Mouse (Mus musculus): ENCODE measurements at regions not wholly inside any gene's neighbourhood (a gene's known extent, or its start where the extent isn't known, plus 50 kb on each side); places are given as distances from the start of the nearest gene placed in this dataset.

GRCm38 (mm10) chr8:46397777-46398176 lies 73.1 kb upstream of the Acsl1 start:
- Histone ChIP-seq H3K4me1 (ENCODE audit: control insufficient read depth in 1 of 2, insufficient read depth in 2 of 2, low read length in 2 of 2) (no peaks in the 10 kb centered on the region), H3K27ac (ENCODE audit: control insufficient read depth, low read depth, low read length) (no peak overlapping the region), H3K36me3 (ENCODE audit: control insufficient read depth in 1 of 2, insufficient read depth in 2 of 2, low read length in 2 of 2) (no peaks in the 10 kb centered on the region), H3K27me3 (ENCODE audit: control insufficient read depth in 1 of 2, insufficient read depth in 2 of 2, low read length in 2 of 2) (no peaks in the 10 kb centered on the region; a peak in 1 of 4 replicates), H3K9me3 (replicated peaks; ENCODE audit: insufficient read depth, low read length) (no peaks in the 10 kb centered on the region), H3K79me2 (ENCODE audit: control insufficient read depth, insufficient read depth, low read length, poor library complexity) (no peaks in the 10 kb centered on the region), H3K4me3 (ENCODE audit: control insufficient read depth in 1 of 2, insufficient read depth in 1 of 2, low read depth in 2 of 2, low read length in 2 of 2) (no peak overlapping the region), H3K9ac (ENCODE audit: control insufficient read depth, low read depth, low read length, poor library complexity, severe bottlenecking) (no peak overlapping the region)
- DNase-seq (ENCODE audit: low read depth, low spot score), result no peak
- TF ChIP-seq MYB (IDR thresholded peaks at IDR 0.05; ENCODE audit: low read depth, low read length) (no peak), ETS1 (IDR thresholded peaks at IDR 0.05; ENCODE audit: low read depth, low read length) (no peak), TCF12 (IDR thresholded peaks at IDR 0.05; ENCODE audit: low read depth, low read length) (no peak), POLR2A (IDR thresholded peaks at IDR 0.05; ENCODE audit: control insufficient read depth in 1 of 2, insufficient read depth in 1 of 2, low read depth in 1 of 2, low read length in 2 of 2, poor library complexity in 1 of 2) (no peak), ZC3H11A (IDR thresholded peaks at IDR 0.05; ENCODE audit: low read depth, low read length) (no peak), ELF1 (IDR thresholded peaks at IDR 0.05; ENCODE audit: low read depth, low read length) (no peak), SMC3 (IDR thresholded peaks at IDR 0.05; ENCODE audit: low read depth, low read length) (no peak), POLR2AphosphoS2 (IDR thresholded peaks at IDR 0.05; ENCODE audit: low read length) (no peak), GATA1 (IDR thresholded peaks at IDR 0.05; ENCODE audit: low read depth, low read length) (no peak), MEF2A (IDR thresholded peaks at IDR 0.05; ENCODE audit: extremely low read depth, insufficient replicate concordance, low read depth, low read length, poor library complexity, severe bottlenecking) (no peak), USF1 (IDR thresholded peaks at IDR 0.05; ENCODE audit: low read depth, low read length) (no peak), EP300 (IDR thresholded peaks at IDR 0.05; ENCODE audit: low read depth in 1 of 2, low read length in 2 of 2) (no peak), NELFE (IDR thresholded peaks at IDR 0.05; ENCODE audit: low read depth, low read length) (no peak), HCFC1 (IDR thresholded peaks at IDR 0.05; ENCODE audit: low read depth, low read length) (no peak)

- H3K27me3 ChIP-seq (ENCODE audit: control insufficient read depth in 1 of 2, insufficient read depth in 2 of 2, low read length in 2 of 2), result no peaks in the 10 kb centered on the region; a peak in 1 of 4 replicates
- no peaks in the 10 kb centered on the region for H3K79me2 ChIP-seq (ENCODE audit: control insufficient read depth, insufficient read depth, low read length, poor library complexity)
- H3K9ac ChIP-seq (ENCODE audit: control insufficient read depth, low read depth, low read length, poor library complexity, severe bottlenecking), result no peak overlapping the region
- DNase-seq (ENCODE audit: low read depth, low spot score), result no peak
- H3K4me1 ChIP-seq (ENCODE audit: control insufficient read depth in 1 of 2, insufficient read depth in 2 of 2, low read length in 2 of 2), result no peaks in the 10 kb centered on the region
- no peak overlapping the region for H3K4me3 ChIP-seq (ENCODE audit: control insufficient read depth in 1 of 2, insufficient read depth in 1 of 2, low read depth in 2 of 2, low read length in 2 of 2)
- no peaks in the 10 kb centered on the region for H3K9me3 ChIP-seq (replicated peaks; ENCODE audit: insufficient read depth, low read length)
- no peaks in the 10 kb centered on the region for H3K36me3 ChIP-seq (ENCODE audit: control insufficient read depth in 1 of 2, insufficient read depth in 2 of 2, low read length in 2 of 2)
- no peak overlapping the region for H3K27ac ChIP-seq (ENCODE audit: control insufficient read depth, low read depth, low read length)
- no peak for TF ChIP-seq TAL1 (IDR thresholded peaks at IDR 0.05; ENCODE audit: low read length)
- TF ChIP-seq MAFK (IDR thresholded peaks at IDR 0.05; ENCODE audit: borderline replicate concordance, low read depth, low read length), result no peak
- TF ChIP-seq GATA1 (IDR thresholded peaks at IDR 0.05; ENCODE audit: low read depth, low read length), result no peak
- TF ChIP-seq USF1 (IDR thresholded peaks at IDR 0.05; ENCODE audit: low read depth, low read length), result no peak
- no peak for TF ChIP-seq MAX (IDR thresholded peaks at IDR 0.05; ENCODE audit: low read length)
- no peak for TF ChIP-seq NRF1 (IDR thresholded peaks at IDR 0.05; ENCODE audit: insufficient read depth, low read depth, low read length, poor library complexity, severe bottlenecking)
- no peak for TF ChIP-seq MEF2A (IDR thresholded peaks at IDR 0.05; ENCODE audit: extremely low read depth, insufficient replicate concordance, low read depth, low read length, poor library complexity, severe bottlenecking)
- TF ChIP-seq TCF12 (IDR thresholded peaks at IDR 0.05; ENCODE audit: low read depth, low read length), result no peak
- TF ChIP-seq CHD2 (IDR thresholded peaks at IDR 0.05; ENCODE audit: low read length), result no peak
- TF ChIP-seq TBP (IDR thresholded peaks at IDR 0.05; ENCODE audit: low read depth, low read length), result no peak
Measured at GRCm38 (mm10) chr8:46400595-46400994, 70.2 kb upstream of the Acsl1 start.

Data from MEL (cell line).